Mouse (Mus musculus): ENCODE data around the gene Frmd4a. TPM values are rescaled to one million over a fixed set of nuclear protein-coding genes. Genes with fewer than 3 reads are reported as not detected.

Gene Frmd4a
- polyA plus RNA-seq, 1 experiment = 13.5 TPM

DNA sequence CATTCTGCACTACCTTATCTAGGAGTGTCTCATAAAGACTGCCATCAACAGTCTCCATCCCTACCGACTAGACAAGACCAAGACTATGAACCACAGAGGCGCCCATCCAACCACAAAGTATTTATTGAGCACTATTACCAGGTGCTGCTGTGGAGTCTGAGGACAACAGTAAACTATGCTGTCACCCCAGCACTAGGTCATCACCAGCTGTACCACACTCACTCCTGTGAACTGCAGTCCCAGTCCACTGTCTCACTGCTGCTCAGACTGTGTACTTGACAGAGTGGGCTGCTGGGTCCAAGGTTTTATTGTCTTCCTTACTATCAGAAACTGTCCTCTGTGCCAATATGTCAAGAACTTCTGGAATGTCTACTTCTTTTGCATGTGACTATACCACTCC is 611.4 kb downstream of the Frmd4a start:
- no peak overlapping the region for H3K4me3 ChIP-seq (ENCODE audit: extremely low read depth, insufficient read depth, insufficient read length)
- peaks cover 23% of the 10 kb centered on the region for H3K36me3 ChIP-seq (ENCODE audit: control insufficient read depth, insufficient read depth, low read length)
- 92% methylated on average over 2 of the region's 2 CpGs for WGBS

GRCm38 (mm10) chr2:4629470-4629869 is 612.0 kb downstream of the Frmd4a start:
- H3K4me3 ChIP-seq (ENCODE audit: extremely low read depth, insufficient read depth, insufficient read length) = no peak overlapping the region
- TF ChIP-seq POLR2A (IDR thresholded peaks at IDR 0.05; ENCODE audit: low read depth, low read length) (no peak), CTCF (IDR thresholded peaks at IDR 0.05; ENCODE audit: extremely low read depth, insufficient read depth, insufficient read length, insufficient replicate concordance) (no peak)
- no peaks in the 10 kb centered on the region for H3K4me1 ChIP-seq (ENCODE audit: control insufficient read depth, insufficient read depth, insufficient read length)
- DNase-seq (ENCODE audit: low read depth in 1 of 2, low spot score in 2 of 2) = no peak
- no peak overlapping the region for H3K27ac ChIP-seq (ENCODE audit: insufficient read depth, low read length)
- no peaks in the 10 kb centered on the region for H3K27me3 ChIP-seq (ENCODE audit: control insufficient read depth, insufficient read depth, low read length)
- WGBS = 89% methylated on average over 11 of the region's 11 CpGs
- H3K36me3 ChIP-seq (ENCODE audit: control insufficient read depth, insufficient read depth, low read length) = peaks cover 20% of the 10 kb centered on the region

More for the DNA sequence above, 611.4 kb downstream of the Frmd4a start:
- H3K27ac ChIP-seq (ENCODE audit: insufficient read depth, low read length) = no peak overlapping the region
- no peaks in the 10 kb centered on the region for H3K27me3 ChIP-seq (ENCODE audit: control insufficient read depth, insufficient read depth, low read length)
- no peaks in the 10 kb centered on the region for H3K4me1 ChIP-seq (ENCODE audit: control insufficient read depth, insufficient read depth, insufficient read length)
- DNase-seq (ENCODE audit: low read depth in 1 of 2, low spot score in 2 of 2) = no peak
- no peak for TF ChIP-seq CTCF (IDR thresholded peaks at IDR 0.05; ENCODE audit: extremely low read depth, insufficient read depth, insufficient read length, insufficient replicate concordance)
- TF ChIP-seq POLR2A (IDR thresholded peaks at IDR 0.05; ENCODE audit: low read depth, low read length) = no peak

DNA sequence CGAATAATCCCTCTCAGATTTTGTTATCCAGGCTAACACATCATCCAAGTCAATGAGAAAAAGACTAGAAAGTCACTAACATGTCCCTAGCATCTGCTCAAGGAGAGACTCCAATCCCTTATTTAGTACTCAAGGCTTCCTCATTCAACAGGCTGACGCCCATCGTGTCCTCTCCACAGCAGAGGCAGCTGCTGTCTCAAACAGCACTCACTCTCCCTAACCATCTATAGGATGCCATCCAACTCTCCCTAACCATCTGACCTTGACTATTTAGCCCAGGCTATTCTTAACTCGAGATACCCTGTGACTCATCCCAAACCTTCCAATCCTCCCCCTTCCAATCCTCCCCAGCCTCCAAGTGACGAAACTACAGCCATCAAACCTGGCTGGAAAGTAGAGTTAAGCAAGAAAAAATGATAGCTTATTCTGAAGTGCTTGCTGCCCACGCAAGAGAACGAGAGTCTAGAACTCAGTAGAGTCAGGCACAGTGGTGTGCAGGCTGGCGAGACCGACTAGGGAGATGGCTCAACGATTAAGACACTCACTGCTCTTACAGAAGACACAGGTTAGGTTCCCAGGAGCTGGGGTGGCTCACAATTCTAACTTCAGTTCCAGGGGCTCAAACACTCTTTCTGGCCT is 612.8 kb downstream of the Frmd4a start:
- no peak overlapping the region for H3K27ac ChIP-seq (ENCODE audit: insufficient read depth, low read length)
- no peak for DNase-seq (ENCODE audit: low read depth in 1 of 2, low spot score in 2 of 2)
- no peak for TF ChIP-seq POLR2A (IDR thresholded peaks at IDR 0.05; ENCODE audit: low read depth, low read length)
- TF ChIP-seq CTCF (IDR thresholded peaks at IDR 0.05; ENCODE audit: extremely low read depth, insufficient read depth, insufficient read length, insufficient replicate concordance) = no peak
- no peaks in the 10 kb centered on the region for H3K27me3 ChIP-seq (ENCODE audit: control insufficient read depth, insufficient read depth, low read length)
- 96% methylated on average over 10 of the region's 10 CpGs for WGBS
- no peaks in the 10 kb centered on the region for H3K4me1 ChIP-seq (ENCODE audit: control insufficient read depth, insufficient read depth, insufficient read length)
- H3K36me3 ChIP-seq (ENCODE audit: control insufficient read depth, insufficient read depth, low read length) = peaks cover 27% of the 10 kb centered on the region
- no peak overlapping the region for H3K4me3 ChIP-seq (ENCODE audit: extremely low read depth, insufficient read depth, insufficient read length)

- TF ChIP-seq POLR2A (IDR thresholded peaks at IDR 0.05; ENCODE audit: low read depth, low read length) (no peak), CTCF (IDR thresholded peaks at IDR 0.05; ENCODE audit: extremely low read depth, insufficient read depth, insufficient read length, insufficient replicate concordance) (no peak)
- Histone ChIP-seq H3K36me3 (ENCODE audit: control insufficient read depth, insufficient read depth, low read length) (peaks cover 48% of the 10 kb centered on the region), H3K4me1 (ENCODE audit: control insufficient read depth, insufficient read depth, insufficient read length) (no peaks in the 10 kb centered on the region), H3K27me3 (ENCODE audit: control insufficient read depth, insufficient read depth, low read length) (no peaks in the 10 kb centered on the region), H3K27ac (ENCODE audit: insufficient read depth, low read length) (no peak overlapping the region), H3K4me3 (ENCODE audit: extremely low read depth, insufficient read depth, insufficient read length) (no peak overlapping the region)
- no peak for DNase-seq (ENCODE audit: low read depth in 1 of 2, low spot score in 2 of 2)
- WGBS = 93% methylated on average over 8 of the region's 8 CpGs
Observed at GRCm38 (mm10) chr2:4635804-4636203, 618.3 kb downstream of the Frmd4a start.

DNA sequence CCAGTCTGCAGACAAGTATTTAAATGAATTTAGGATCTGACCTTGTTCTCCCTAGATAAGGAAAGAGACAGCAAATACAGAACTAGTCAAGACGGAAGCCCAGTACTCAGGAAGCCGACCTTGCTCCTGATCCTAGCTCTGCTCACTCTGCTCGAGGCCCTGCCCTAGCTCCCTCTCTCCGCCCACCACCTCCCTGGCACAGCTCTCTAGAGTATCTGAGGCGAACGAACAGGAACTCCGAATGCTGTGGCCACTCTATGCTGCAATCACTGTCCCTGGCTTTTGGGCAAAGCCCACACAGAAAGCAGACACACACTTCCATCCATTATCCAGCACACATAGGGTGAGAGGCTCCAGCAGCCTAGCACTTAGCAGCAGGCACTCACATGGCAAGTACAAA is 619.1 kb downstream of the Frmd4a start:
- no peak for DNase-seq (ENCODE audit: low read depth in 1 of 2, low spot score in 2 of 2)
- Histone ChIP-seq H3K4me3 (ENCODE audit: extremely low read depth, insufficient read depth, insufficient read length) (no peak overlapping the region), H3K27ac (ENCODE audit: insufficient read depth, low read length) (no peak overlapping the region), H3K27me3 (ENCODE audit: control insufficient read depth, insufficient read depth, low read length) (no peaks in the 10 kb centered on the region), H3K4me1 (ENCODE audit: control insufficient read depth, insufficient read depth, insufficient read length) (no peaks in the 10 kb centered on the region), H3K36me3 (ENCODE audit: control insufficient read depth, insufficient read depth, low read length) (peaks cover 45% of the 10 kb centered on the region)
- no peak for TF ChIP-seq CTCF (IDR thresholded peaks at IDR 0.05; ENCODE audit: extremely low read depth, insufficient read depth, insufficient read length, insufficient replicate concordance)
- TF ChIP-seq POLR2A (IDR thresholded peaks at IDR 0.05; ENCODE audit: low read depth, low read length) = no peak
- WGBS = 93% methylated on average over 7 of the region's 7 CpGs

DNA sequence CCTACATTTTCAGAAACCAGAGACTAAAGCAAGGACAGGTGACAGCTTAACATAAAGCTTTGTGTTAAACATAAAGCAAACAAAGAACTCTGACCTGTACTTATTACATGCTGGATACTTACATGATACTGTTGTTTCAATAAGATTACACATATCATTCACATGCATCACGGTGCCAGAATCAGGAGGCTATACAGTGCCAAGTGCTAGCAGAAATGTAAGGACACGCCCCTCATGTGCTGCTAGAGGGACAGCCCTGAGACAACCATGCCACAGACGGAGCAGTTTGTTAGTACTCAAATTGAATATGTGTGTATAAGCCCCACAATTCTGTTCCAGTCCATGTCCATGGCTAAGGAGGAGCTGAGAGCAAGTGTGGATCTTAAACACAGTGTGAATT is 620.7 kb downstream of the Frmd4a start:
- WGBS = 84% methylated on average over 3 of the region's 3 CpGs
- Histone ChIP-seq H3K27ac (ENCODE audit: insufficient read depth, low read length) (no peak overlapping the region), H3K4me1 (ENCODE audit: control insufficient read depth, insufficient read depth, insufficient read length) (no peaks in the 10 kb centered on the region), H3K36me3 (ENCODE audit: control insufficient read depth, insufficient read depth, low read length) (peaks cover 44% of the 10 kb centered on the region), H3K4me3 (ENCODE audit: extremely low read depth, insufficient read depth, insufficient read length) (no peak overlapping the region), H3K27me3 (ENCODE audit: control insufficient read depth, insufficient read depth, low read length) (no peaks in the 10 kb centered on the region)
- no peak for DNase-seq (ENCODE audit: low read depth in 1 of 2, low spot score in 2 of 2)
- TF ChIP-seq CTCF (IDR thresholded peaks at IDR 0.05; ENCODE audit: extremely low read depth, insufficient read depth, insufficient read length, insufficient replicate concordance) = no peak
- no peak for TF ChIP-seq POLR2A (IDR thresholded peaks at IDR 0.05; ENCODE audit: low read depth, low read length)

DNA sequence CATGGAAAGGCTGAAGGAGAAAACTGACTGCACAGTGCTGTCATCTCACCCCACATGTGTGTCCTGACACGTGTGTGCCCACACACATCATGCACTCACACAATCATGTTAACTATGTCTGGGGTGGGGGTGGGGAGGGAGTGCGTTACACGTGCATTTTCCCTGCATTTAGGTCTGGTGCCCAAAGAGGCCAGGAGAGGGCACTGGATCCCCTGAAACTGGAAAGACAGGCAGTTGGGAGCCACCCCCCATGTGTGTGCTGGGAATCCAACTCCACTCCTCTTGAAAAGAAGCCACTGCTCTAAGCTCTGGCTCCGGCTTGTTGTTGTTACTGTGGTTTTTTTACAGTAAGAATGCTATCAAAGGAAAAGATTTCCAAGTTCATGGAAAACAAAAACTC is 627.5 kb downstream of the Frmd4a start:
- Histone ChIP-seq H3K27ac (ENCODE audit: insufficient read depth, low read length) (no peak overlapping the region), H3K4me1 (ENCODE audit: control insufficient read depth, insufficient read depth, insufficient read length) (no peaks in the 10 kb centered on the region), H3K36me3 (ENCODE audit: control insufficient read depth, insufficient read depth, low read length) (peaks cover 20% of the 10 kb centered on the region), H3K27me3 (ENCODE audit: control insufficient read depth, insufficient read depth, low read length) (no peaks in the 10 kb centered on the region), H3K4me3 (ENCODE audit: extremely low read depth, insufficient read depth, insufficient read length) (no peak overlapping the region)
- TF ChIP-seq CTCF (IDR thresholded peaks at IDR 0.05; ENCODE audit: extremely low read depth, insufficient read depth, insufficient read length, insufficient replicate concordance) (no peak), POLR2A (IDR thresholded peaks at IDR 0.05; ENCODE audit: low read depth, low read length) (no peak)
- DNase-seq (ENCODE audit: low read depth in 1 of 2, low spot score in 2 of 2) = no peak
- 94% methylated on average over 4 of the region's 4 CpGs for WGBS

All from spleen, adult 2 months (tissue).